ENCODE assay signal across 8 mouse cellular contexts in genomic region chr2:4412870-4413595, GRCm38 (mm10).
DNase-seq lines count a peak whose midpoint lies in the region; ATAC-seq and TF ChIP-seq lines count a peak whose summit lies in the region.

No protein-coding gene starts in this region.

- no peaks in the 10 kb centered on the region for H3K9me3 ChIP-seq in hindbrain, embryonic 12.5 days (replicated peaks)

- WGBS in lung, adult 2 months: 28% methylated on average over 5 of the region's 5 CpGs
- 59% methylated on average over 5 of the region's 5 CpGs for WGBS in hindbrain, embryonic 12.5 days

- no peak overlapping the region for H3K9ac ChIP-seq in hindbrain, embryonic 12.5 days

- H3K4me2 ChIP-seq in hindbrain, embryonic 12.5 days (replicated peaks): no peak overlapping the region

- TF ChIP-seq CTCF in lung, adult 2 months (IDR thresholded peaks at IDR 0.05; ENCODE audit: insufficient read depth, low read length): no peak

- TF ChIP-seq POLR2A in lung, adult 2 months (IDR thresholded peaks at IDR 0.05; ENCODE audit: borderline replicate concordance, extremely low read depth, low read depth, low read length): no peak

- no peak overlapping the region for H3K4me3 ChIP-seq in lung, adult 2 months (replicated peaks; ENCODE audit: extremely low read depth, low read depth, low read length)
- H3K4me3 ChIP-seq in hindbrain, embryonic 12.5 days: no peak overlapping the region

- peak overlapping the region; percentile 24; the same call in 1 of the 2 replicates for H3K27ac ChIP-seq in hindbrain, embryonic 12.5 days

- peaks cover 5% of the 10 kb centered on the region; the same call in 1 of the 2 replicates for H3K4me1 ChIP-seq in lung, adult 2 months (ENCODE audit: control insufficient read depth, insufficient read depth, low read length)
- H3K4me1 ChIP-seq in hindbrain, embryonic 12.5 days: peaks cover 40% of the 10 kb centered on the region

- no peaks in the 10 kb centered on the region for H3K27me3 ChIP-seq in hindbrain, embryonic 12.5 days

- peak; percentile 69 to 76 for DNase-seq in cerebellum, postnatal 10 days
- DNase-seq in cerebellum, adult 11 months: no peak
- DNase-seq in lung, adult 18-20 months: peak; percentile 53 to 69
- no peak for DNase-seq in lung, adult 2 months
- DNase-seq in ovary, postnatal 36 days (ENCODE audit: low spot score): peak; percentile 43
- DNase-seq in cerebellum, adult 11-12 months: no peak
- DNase-seq in gastrocnemius, adult 8-10 months (ENCODE audit: low spot score in 2 of 2): no peak

- no peak for ATAC-seq in hindbrain, embryonic 12.5 days (ENCODE audit: low FRiP score)

- H3K36me3 ChIP-seq in hindbrain, embryonic 12.5 days: no peaks in the 10 kb centered on the region

Comparison
In these comparisons a context has a peak if more than half of its experiments do, and no peak if none do; other contexts are left out.
1. DNase-seq: peak in cerebellum, postnatal 10 days (2 of 2), lung, adult 18-20 months (2 of 2) and ovary, postnatal 36 days (single experiment); none in cerebellum, adult 11 months (single experiment), lung, adult 2 months (single experiment), cerebellum, adult 11-12 months (single experiment) and gastrocnemius, adult 8-10 months (0 of 2).